Mouse (Mus musculus) brain, embryonic 14.5 days (tissue): ENCODE results near the gene Zfp90. TPM values are rescaled to one million over a fixed set of nuclear protein-coding genes. Genes with fewer than 3 reads are reported as not detected.
"Not testable (repeated sequence)": the region's sequence is repeated elsewhere in the genome, so short reads cannot be mapped to it uniquely, and the experiment has no call there.

ENCODE experiments used
- DNase-seq: peaks from one replicate; pipeline ENCODE4 v3.0.0-alpha.2; 2011; ENCODE audit warnings: low read depth
- CTCF ChIP-seq: fragments of 200-500 bp; IDR thresholded peaks from 2 replicates; pipeline ENCODE4 v1.5.1; 2012; ENCODE audit warnings: inconsistent platforms, mild to moderate bottlenecking, moderate library complexity, borderline replicate concordance; ENCODE audit not compliant: insufficient read depth, insufficient read length; ENCODE audit errors: extremely low read depth
- POLR2A ChIP-seq: fragments of 200-500 bp; IDR thresholded peaks from 2 replicates; pipeline ENCODE4 v1.6.1; 2012; ENCODE audit warnings: mild to moderate bottlenecking, inconsistent platforms, borderline replicate concordance; ENCODE audit not compliant: poor library complexity, insufficient read depth, insufficient read length, severe bottlenecking; ENCODE audit errors: extremely low read depth
- polyA plus RNA-seq: library from polyadenylated mRNA; depleted of rRNA; stranded (reverse); fragments of >200 nt; gene quantifications from 2 replicates; pipeline ENCODE4 v1.2.3, GENCODE M21; 2012

Zfp90 gene
- polyA plus RNA-seq, 1 experiment: 34.0 TPM

DNA sequence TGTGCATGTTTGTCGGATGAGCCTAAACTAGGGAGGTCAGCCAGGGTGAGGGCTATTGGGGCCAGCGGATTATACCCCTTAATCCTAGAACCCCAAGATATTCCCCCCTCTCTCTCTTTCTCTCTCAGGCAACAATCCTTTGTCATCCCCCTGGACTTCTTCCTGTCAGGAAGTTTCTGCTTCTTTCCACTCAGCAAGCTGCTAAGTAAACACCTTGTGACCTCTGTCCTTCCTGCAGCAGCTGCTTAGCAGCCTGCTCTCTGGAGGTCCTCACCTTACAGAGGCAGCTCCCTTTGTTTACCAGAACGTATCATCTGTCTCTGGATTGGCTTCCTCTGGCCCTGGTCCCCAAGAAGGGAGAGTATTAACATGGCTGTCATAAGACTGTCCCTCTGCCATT, 10.3 kb upstream of the Zfp90 start:
- TF ChIP-seq POLR2A (no peak), CTCF (no peak)
- DNase-seq: no peak

DNA sequence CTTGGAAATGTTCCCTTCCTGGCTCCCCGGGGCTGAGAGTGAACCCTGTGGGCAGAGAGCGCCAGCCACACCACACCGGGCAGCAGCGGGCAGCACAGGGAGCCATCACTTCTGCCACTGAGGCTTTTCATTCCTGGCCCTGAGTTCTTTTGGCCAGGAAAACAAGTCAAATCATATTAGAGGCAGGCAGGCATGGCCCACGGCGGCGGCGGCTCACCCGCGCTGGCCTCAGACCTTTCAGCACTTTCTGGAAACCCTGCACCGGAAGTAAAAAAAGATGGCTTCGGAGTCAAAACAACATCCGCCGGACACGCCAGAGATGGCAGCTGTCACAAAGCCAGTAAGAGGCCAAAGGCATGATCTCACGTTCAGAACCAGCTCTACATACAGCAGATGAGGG, 9.3 kb upstream of the Zfp90 start:
- DNase-seq: no peak

DNA sequence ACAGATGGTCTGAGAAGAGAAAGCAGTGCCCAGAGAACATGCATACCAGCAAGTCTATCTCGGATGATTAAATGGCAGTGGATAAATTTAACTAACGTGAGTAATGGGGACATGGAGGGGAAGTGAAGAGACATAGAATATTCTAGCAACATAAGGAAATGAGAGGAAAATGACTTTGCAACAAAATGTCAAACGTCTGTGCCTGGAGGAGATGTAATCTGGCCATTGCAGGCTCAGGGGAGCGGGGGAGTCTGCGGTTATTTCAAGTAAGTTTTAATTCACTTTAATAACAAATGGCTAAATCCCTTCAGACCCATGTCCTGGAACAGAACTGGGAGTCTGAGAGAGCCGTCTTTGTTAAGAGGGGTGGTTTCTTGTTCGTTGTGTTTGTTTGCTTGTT, 5.1 kb upstream of the Zfp90 start:
- no peak for TF ChIP-seq POLR2A
- TF ChIP-seq CTCF: no peak

More for the DNA sequence above, 9.3 kb upstream of the Zfp90 start:
- TF ChIP-seq CTCF (no peak), POLR2A (no peak)

DNA sequence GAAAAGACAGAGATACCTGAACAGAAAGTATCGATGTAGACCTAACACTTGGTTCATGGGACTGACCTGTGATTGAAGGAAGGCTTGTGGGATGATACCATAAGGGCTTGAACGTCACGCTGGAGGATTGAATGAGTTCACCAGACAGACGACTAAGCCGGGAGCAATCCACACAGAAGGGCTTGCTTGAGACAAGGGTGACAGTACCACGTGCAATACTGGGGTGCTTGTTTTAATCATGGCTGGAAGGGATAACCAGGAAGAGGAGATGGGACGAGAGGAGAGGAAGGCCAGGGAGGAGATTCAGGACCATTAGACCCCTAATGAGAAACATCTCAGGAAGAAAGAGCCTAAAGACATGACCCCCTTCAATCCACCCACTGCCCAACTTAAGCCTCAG, 4.6 kb upstream of the Zfp90 start:
- DNase-seq: no peak
- TF ChIP-seq CTCF: no peak
- TF ChIP-seq POLR2A: no peak

More for the DNA sequence above, 5.1 kb upstream of the Zfp90 start:
- DNase-seq: no peak

DNA sequence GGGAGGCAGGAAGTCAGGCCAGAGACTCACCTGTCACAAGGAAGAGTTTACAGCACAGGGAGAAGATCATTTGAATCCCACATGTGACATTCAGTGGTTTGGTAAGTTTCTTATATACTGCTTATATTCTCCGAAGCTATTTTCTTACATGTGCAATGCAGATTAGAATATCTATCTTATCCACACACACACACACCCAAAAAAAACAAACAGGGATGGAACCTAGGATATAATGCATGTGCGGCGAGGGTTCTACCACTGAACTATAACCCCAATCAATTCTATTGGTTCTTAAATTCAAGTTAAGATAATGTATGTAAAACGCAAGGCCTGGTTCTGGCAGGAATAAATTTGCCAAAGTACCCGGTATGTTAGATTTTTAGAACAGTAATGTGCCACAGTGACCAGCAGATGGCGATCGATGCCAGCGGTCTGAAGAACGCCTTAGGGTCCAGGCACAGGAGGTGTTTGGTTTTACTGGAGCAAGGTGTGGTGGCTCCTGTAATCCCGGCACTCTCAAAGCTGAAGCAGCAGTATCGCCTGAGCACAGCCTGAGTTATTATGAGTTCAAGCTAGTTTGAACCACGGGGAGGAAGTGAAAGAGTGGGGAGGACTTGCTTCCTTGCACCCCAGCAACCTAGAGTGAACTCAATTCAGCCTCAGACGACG, 3.2 kb upstream of the Zfp90 start:
- TF ChIP-seq CTCF (peak; percentile 90), POLR2A (no peak)
- DNase-seq: peak; percentile 78

DNA sequence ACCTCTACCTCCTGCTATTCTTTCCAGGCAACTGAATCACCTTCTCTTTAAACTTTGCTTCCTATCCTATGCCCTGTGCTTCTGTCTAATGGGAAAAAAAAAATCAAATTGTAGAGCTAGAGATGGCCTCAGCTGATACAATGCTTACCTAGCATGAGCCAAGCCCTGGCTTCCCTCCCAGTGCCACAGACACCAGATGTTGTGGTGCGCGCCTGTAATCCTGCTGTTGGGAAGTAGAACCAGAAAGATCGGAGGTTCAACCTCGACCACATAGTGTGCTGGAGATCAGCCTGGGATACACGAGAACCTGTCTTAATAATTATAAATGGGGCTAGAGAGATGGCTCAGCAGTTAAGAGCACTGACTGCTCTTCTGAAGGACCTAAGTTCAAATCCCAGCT, 2.6 kb downstream of the Zfp90 start:
- TF ChIP-seq POLR2A (no peak), CTCF (no peak)
- DNase-seq: no peak

DNA sequence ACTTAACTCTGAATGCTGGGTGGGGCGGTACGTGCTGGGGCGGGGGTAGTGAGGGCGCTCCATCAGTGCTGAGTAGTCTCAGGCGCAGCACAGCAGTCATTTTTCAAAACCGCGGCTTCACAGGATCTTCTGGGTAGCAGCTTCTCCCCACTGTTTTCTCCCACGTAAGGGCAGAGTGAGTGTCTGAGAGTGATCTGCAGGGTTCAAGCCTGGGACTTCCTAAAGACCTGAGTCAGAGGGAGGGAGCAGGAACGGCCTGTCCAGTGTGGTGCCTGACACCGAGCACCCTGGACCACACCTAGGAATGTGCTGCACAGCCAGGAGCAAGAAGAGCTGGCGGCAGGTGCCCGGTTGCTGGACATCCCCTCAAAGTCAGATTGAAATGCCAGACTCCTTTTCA, 16.0 kb downstream of the Zfp90 start:
- DNase-seq: no peak
- no peak for TF ChIP-seq POLR2A
- no peak for TF ChIP-seq CTCF

DNA sequence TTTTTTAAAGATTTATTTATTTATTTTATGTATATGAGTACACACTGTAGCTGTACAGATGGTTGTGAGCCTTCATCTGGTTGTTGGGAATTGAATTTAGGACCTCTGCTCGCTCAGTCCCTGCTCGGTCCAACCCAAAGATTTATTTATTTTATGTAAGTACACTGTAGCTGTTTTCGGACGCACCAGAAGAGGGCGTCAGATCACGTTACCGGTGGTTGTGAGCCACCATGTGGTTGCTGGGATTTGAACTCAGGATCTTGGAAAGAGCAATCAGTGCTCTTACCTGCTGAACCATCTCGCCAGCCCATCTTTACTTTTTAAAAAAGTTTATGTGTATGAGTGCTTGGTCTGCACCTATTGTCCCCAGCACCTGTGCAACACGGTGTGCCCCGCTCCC, 16.8 kb downstream of the Zfp90 start:
- DNase-seq: not testable (repeated sequence)

DNA sequence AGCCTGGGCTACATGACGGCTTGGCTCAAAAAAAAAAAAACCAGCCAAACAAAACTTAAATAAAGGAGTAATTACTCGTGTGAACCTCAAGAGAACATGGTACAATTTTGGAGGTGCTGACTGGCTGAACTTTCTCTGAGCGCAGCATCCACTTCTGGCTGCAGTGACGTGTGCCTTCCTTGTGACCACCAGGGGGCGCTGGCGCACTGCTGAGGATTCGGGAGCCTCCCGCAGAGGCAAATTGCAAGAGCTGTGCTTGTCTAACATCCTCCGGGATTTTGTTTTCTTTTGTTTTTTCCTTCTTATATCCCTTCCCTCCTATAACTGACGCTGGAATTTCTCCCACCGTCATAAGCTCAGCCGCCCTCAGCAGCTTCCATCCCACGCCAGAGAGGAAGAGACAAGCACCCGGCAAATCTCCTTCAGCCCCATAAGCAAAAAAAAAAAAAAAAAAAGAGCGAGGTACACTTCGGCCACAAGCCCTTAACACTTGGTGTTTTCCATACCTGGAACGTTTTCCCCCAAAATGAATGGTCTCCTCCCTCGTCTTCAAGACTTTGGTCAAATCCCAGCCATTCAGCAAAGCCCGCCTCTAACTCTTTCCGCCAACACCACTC, 17.9 kb downstream of the Zfp90 start:
- peak; percentile 94 for DNase-seq
- peak; percentile 100 for TF ChIP-seq CTCF
- TF ChIP-seq POLR2A: no peak

DNA sequence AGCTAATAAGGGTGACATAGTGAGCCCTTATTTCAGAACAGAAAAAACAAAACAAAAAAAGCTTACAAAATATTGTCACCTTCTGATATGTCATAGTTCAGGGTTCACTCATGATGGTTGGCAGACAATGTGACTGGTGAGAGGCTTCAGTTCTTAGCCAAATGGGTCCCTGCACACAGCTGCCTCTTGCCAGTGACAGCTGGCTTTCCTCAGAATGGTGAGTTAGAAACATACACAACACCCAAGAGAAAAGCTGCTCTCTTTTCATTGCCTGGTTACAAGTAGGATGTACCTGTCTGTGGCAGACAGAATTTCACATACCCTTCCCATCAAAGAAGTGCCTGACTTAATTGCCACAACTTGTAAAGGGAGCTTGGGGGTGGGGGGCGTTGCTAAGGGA, 18.5 kb downstream of the Zfp90 start:
- no peak for DNase-seq
- TF ChIP-seq CTCF (no peak), POLR2A (no peak)

DNA sequence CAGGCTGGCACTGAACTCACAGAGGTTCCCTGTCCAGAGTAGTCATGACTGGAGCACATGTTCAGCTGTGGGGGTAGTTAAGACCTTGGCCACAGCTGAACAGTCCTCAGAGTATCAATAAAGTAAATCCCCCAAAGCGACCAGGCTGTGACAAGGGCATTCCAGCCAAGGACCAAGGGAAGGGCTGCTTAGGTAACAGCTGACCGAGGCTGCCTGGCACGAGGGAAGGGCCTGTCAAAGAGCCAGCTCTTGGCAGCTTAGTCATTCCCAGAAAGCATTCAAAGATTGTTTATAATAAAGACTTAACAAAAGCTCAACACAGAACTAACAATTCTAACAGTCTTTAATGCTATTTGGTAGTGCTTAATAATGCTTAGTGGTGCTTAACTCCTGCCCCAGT, 22.7 kb downstream of the Zfp90 start:
- DNase-seq: peak; percentile 43
- TF ChIP-seq CTCF: no peak
- no peak for TF ChIP-seq POLR2A

DNA sequence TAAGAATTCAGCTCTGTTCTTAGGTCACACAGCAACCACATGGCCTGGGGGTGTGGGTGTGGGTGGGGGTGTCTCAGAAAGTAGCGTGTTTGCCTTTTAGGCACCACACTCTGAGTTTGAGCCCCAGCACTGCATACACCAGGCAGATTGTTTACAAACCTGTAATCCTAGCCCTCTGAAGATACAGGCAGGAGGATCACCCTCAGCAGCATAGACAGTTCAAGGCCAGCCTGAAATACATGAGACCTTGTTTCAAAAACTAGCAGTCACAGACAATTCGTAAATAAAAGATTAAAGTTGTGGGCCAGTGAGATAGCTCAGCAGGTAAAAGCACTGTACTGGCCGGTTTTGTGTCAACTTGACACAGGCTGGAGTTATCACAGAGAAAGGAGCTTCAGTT, 25.0 kb downstream of the Zfp90 start:
- TF ChIP-seq CTCF: no peak
- no peak for TF ChIP-seq POLR2A

DNA sequence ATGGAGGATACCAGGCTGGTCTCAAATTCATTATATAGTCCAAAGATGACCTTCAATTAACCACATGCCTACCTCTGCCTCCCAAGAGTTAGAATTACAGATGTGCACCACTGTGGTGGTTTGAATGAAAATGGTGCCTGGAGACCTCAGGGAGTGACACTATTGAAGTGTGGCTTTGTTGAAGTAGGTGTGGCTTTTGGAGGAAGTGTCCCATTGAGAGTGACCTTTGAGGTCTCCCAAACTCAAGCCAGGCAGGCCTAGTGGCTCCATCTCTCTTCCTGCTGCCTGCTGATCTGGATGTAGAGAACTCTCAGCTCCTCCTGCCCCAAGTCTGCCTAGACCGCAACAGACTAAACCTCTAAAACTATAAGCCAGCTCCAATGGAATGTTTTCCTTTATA, 27.6 kb downstream of the Zfp90 start:
- no peak for DNase-seq
- TF ChIP-seq CTCF (no peak), POLR2A (no peak)

More for the DNA sequence above, 25.0 kb downstream of the Zfp90 start:
- DNase-seq: no peak
